Mouse (Mus musculus): ENCODE data around the gene Cdk19. TPM values are rescaled to one million over a fixed set of nuclear protein-coding genes. Genes with fewer than 3 reads are reported as not detected.
"Not testable (repeated sequence)": the region's sequence is repeated elsewhere in the genome, so short reads cannot be mapped to it uniquely, and the experiment has no call there.

Gene Cdk19
- polyA plus RNA-seq, 1 experiment from 2014 or later: 12.0 TPM

DNA sequence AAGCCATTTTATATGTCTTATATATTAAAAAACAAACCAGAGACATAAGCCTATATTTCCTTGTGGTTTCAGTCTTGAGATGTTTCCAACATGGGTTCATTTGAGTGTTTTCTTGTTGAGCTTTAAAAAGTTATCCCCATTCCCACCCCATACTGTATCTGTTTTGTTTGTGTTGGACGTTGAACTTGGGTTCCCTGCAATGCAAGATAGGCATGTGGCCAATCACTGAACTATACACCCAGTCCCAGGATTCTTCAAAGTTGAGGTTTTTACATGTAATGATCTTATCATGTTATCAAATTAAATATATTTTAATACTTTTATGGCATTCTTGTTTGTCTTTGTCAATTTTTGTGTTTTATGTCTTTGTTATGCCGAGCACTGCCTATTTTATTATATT, 60.0 kb downstream of the Cdk19 start:
- Histone ChIP-seq H3K36me3 (peaks cover 15% of the 10 kb centered on the region), H3K27ac (no peak overlapping the region), H3K4me3 (no peak overlapping the region), H3K4me1 (peaks cover 7% of the 10 kb centered on the region; the same call in 1 of the 2 replicates), H3K9me3 (no peaks in the 10 kb centered on the region), H3K9ac (no peak overlapping the region), H3K4me2 (no peak overlapping the region), H3K27me3 (no peaks in the 10 kb centered on the region)
- no peak for ATAC-seq (ENCODE audit: insufficient number of reproducible peaks, insufficient read depth, low FRiP score, low TSS enrichment, low read depth)
- WGBS: 77% methylated on average over 2 of the region's 2 CpGs

DNA sequence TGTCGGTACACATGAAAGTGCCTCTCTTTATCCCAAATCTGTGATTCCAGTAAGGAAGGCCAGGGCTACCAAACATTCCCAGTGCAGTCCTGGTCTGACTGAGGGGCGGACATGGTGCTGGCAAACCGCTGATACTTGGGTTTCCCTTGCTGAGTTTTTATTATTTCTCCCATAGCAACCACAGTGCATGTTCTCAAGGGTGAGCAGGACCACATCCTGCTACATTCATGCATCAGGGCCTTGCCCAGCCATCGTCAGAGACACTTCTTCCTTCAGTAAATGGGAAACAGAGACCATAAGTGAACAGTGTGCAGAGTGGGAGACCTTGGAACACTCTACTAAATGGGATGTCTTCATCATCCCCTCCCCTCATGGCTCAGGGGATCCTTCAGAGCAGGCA, 60.9 kb downstream of the Cdk19 start:
- no peaks in the 10 kb centered on the region for H3K9me3 ChIP-seq
- H3K4me3 ChIP-seq: no peak overlapping the region
- ATAC-seq (ENCODE audit: insufficient number of reproducible peaks, insufficient read depth, low FRiP score, low TSS enrichment, low read depth): no peak
- no peak overlapping the region for H3K9ac ChIP-seq
- H3K4me2 ChIP-seq: no peak overlapping the region
- 79% methylated on average over 4 of the region's 4 CpGs for WGBS
- H3K27ac ChIP-seq: no peak overlapping the region
- peaks cover 7% of the 10 kb centered on the region; the same call in 1 of the 2 replicates for H3K4me1 ChIP-seq
- no peaks in the 10 kb centered on the region for H3K27me3 ChIP-seq
- H3K36me3 ChIP-seq: peaks cover 15% of the 10 kb centered on the region

DNA sequence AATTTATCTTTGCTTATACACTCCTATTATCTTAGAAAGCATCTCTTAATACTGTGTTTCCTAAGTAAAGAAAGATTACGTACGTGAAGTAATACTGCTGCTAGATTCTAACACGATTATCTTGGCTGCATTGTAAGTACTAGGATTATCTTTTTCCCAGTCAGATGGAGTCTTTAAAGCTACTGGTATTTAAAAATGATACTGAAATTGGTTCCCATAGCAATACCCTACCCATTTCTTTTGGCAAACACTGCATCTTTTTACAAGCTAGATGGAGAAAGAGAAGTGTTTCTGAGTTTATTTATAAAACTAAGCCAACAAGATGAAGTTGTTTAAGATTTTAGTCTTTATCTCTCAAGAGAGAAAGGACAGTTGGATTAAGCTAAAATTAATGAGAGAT, 67.3 kb downstream of the Cdk19 start:
- WGBS: 78% methylated on average over 3 of the region's 3 CpGs
- H3K4me2 ChIP-seq: no peak overlapping the region
- H3K4me3 ChIP-seq: no peak overlapping the region
- H3K36me3 ChIP-seq: no peaks in the 10 kb centered on the region
- H3K27me3 ChIP-seq: no peaks in the 10 kb centered on the region
- H3K9ac ChIP-seq: no peak overlapping the region
- no peak for ATAC-seq (ENCODE audit: insufficient number of reproducible peaks, insufficient read depth, low FRiP score, low TSS enrichment, low read depth)
- no peaks in the 10 kb centered on the region for H3K9me3 ChIP-seq
- H3K4me1 ChIP-seq: no peaks in the 10 kb centered on the region
- no peak overlapping the region for H3K27ac ChIP-seq

DNA sequence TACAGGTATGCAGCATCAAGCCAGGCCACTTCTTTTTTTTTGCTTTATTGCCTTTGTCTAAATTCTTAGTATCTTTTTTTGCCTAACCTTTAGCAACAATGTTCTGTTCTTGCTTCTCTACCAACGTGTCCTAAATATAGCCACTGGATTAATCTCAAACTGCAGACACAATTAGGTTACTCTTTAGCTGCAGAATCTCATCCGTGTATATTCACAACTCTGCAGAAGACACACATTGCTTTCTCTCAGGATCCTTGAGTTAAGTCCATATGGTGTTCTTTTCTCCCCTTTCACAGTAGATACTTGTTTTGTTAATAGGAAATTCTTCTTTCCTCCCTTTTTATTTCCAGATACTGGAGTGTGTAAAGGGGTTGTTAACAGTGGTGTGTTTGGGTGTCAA, 70.0 kb downstream of the Cdk19 start:
- Histone ChIP-seq H3K4me3 (no peak overlapping the region), H3K27me3 (no peaks in the 10 kb centered on the region), H3K27ac (no peak overlapping the region), H3K4me2 (no peak overlapping the region), H3K36me3 (no peaks in the 10 kb centered on the region), H3K9me3 (no peaks in the 10 kb centered on the region), H3K4me1 (no peaks in the 10 kb centered on the region), H3K9ac (no peak overlapping the region)
- no peak for ATAC-seq (ENCODE audit: insufficient number of reproducible peaks, insufficient read depth, low FRiP score, low TSS enrichment, low read depth)
- 82% methylated on average over 2 of the region's 2 CpGs for WGBS

DNA sequence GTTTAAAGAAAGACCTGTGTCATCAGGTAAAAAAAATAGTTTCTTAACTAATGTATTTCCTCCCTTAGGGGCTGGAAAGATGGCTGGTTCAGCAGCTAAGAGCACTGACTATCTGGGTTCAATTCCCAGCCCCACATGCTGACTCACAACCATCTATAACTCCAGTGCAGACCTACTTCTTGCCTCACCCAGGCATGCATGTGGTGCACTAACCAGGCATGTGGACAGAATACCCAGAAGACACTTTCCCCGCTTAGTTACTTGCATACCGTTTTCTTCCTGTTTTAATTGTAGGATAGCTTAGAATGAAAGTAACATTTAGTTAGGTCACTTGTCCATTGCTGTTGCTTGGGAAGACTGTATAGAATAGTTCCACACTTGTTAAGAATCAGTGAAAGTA, 72.0 kb downstream of the Cdk19 start:
- H3K9ac ChIP-seq: no peak overlapping the region
- 96% methylated on average over 2 of the region's 2 CpGs for WGBS

GRCm38 (mm10) chr10:40416944-40417343, 77.6 kb downstream of the Cdk19 start:
- no peaks in the 10 kb centered on the region for H3K27me3 ChIP-seq
- H3K9ac ChIP-seq: no peak overlapping the region
- H3K4me2 ChIP-seq: no peak overlapping the region
- ATAC-seq (ENCODE audit: insufficient number of reproducible peaks, insufficient read depth, low FRiP score, low TSS enrichment, low read depth): no peak
- H3K4me1 ChIP-seq: peaks cover 11% of the 10 kb centered on the region
- H3K36me3 ChIP-seq: no peaks in the 10 kb centered on the region
- H3K9me3 ChIP-seq: no peaks in the 10 kb centered on the region
- no peak overlapping the region for H3K4me3 ChIP-seq
- 59% methylated on average over 7 of the region's 7 CpGs for WGBS
- no peak overlapping the region for H3K27ac ChIP-seq

More for the DNA sequence above, 72.0 kb downstream of the Cdk19 start:
- no peak overlapping the region for H3K4me3 ChIP-seq
- H3K27me3 ChIP-seq: no peaks in the 10 kb centered on the region
- no peaks in the 10 kb centered on the region for H3K36me3 ChIP-seq
- no peaks in the 10 kb centered on the region for H3K4me1 ChIP-seq
- H3K27ac ChIP-seq: no peak overlapping the region
- no peak overlapping the region for H3K4me2 ChIP-seq
- no peak for ATAC-seq (ENCODE audit: insufficient number of reproducible peaks, insufficient read depth, low FRiP score, low TSS enrichment, low read depth)
- H3K9me3 ChIP-seq: no peaks in the 10 kb centered on the region

GRCm38 (mm10) chr10:40419841-40420240, 80.5 kb downstream of the Cdk19 start:
- H3K4me3 ChIP-seq: no peak overlapping the region
- no peaks in the 10 kb centered on the region for H3K9me3 ChIP-seq
- no peak for ATAC-seq (ENCODE audit: insufficient number of reproducible peaks, insufficient read depth, low FRiP score, low TSS enrichment, low read depth)
- no peaks in the 10 kb centered on the region for H3K36me3 ChIP-seq
- peaks cover 11% of the 10 kb centered on the region for H3K4me1 ChIP-seq
- no peak overlapping the region for H3K4me2 ChIP-seq
- H3K27ac ChIP-seq: no peak overlapping the region
- H3K27me3 ChIP-seq: no peaks in the 10 kb centered on the region
- no peak overlapping the region for H3K9ac ChIP-seq
- WGBS: 77% methylated on average over 4 of the region's 4 CpGs

- Histone ChIP-seq H3K27me3 (no peaks in the 10 kb centered on the region), H3K9ac (no peak overlapping the region), H3K36me3 (no peaks in the 10 kb centered on the region), H3K4me2 (no peak overlapping the region), H3K9me3 (no peaks in the 10 kb centered on the region), H3K4me1 (peaks cover 17% of the 10 kb centered on the region), H3K27ac (no peak overlapping the region), H3K4me3 (no peak overlapping the region)
- no peak for ATAC-seq (ENCODE audit: insufficient number of reproducible peaks, insufficient read depth, low FRiP score, low TSS enrichment, low read depth)
- WGBS: 82% methylated on average over 2 of the region's 2 CpGs
Observed at GRCm38 (mm10) chr10:40420703-40421102, 81.3 kb downstream of the Cdk19 start.

DNA sequence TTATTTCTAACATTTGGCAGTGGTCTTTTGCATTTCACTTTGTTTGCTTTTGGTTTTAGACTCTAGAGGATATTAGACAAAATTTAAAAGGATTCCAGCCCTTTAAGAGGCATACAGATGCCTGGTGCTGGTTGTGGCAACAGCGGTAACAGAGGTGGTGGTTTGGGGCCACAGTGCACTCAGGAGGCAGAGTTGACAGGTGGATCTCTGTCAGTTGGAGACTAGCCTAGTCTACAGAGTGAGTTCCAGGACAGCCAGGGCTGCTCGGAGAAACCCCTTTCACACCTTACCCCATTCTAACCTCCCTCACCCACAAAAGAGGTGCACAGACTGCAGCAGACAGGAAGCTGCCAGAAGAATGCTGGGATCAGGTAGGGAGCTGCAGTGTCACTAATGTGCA, 82.4 kb downstream of the Cdk19 start:
- no peak for ATAC-seq (ENCODE audit: insufficient number of reproducible peaks, insufficient read depth, low FRiP score, low TSS enrichment, low read depth)
- no peak overlapping the region for H3K4me2 ChIP-seq

DNA sequence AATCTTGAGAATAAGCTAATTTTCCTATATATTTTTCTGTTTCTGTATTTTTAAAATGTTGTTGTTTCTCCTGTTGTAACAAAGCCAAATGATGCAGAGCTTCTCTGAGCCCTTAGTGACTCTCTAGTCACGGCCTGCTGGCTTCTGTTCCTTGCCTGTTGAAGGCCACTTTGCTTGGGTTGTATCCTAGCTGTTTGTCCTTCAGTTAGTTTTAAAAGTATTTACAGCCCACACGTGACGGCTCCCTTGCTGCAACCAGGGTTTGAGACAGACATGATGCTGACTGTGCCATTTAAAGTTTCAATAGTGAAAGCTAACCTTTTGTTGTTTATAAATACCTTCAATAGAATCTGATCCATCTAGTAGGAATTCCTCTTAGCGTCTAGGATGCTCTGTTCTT, 83.3 kb downstream of the Cdk19 start:
- Histone ChIP-seq H3K27ac (no peak overlapping the region), H3K4me1 (peaks cover 12% of the 10 kb centered on the region), H3K9me3 (no peaks in the 10 kb centered on the region), H3K9ac (no peak overlapping the region), H3K36me3 (no peaks in the 10 kb centered on the region), H3K4me3 (no peak overlapping the region), H3K4me2 (no peak overlapping the region), H3K27me3 (no peaks in the 10 kb centered on the region)
- 58% methylated on average over 4 of the region's 4 CpGs for WGBS
- ATAC-seq (ENCODE audit: insufficient number of reproducible peaks, insufficient read depth, low FRiP score, low TSS enrichment, low read depth): no peak

More for the DNA sequence above, 82.4 kb downstream of the Cdk19 start:
- no peaks in the 10 kb centered on the region for H3K27me3 ChIP-seq
- H3K9ac ChIP-seq: no peak overlapping the region
- no peak overlapping the region for H3K4me3 ChIP-seq
- no peak overlapping the region for H3K27ac ChIP-seq
- no peaks in the 10 kb centered on the region for H3K9me3 ChIP-seq
- no peaks in the 10 kb centered on the region for H3K36me3 ChIP-seq
- WGBS: 79% methylated on average over 2 of the region's 2 CpGs
- peaks cover 19% of the 10 kb centered on the region for H3K4me1 ChIP-seq

DNA sequence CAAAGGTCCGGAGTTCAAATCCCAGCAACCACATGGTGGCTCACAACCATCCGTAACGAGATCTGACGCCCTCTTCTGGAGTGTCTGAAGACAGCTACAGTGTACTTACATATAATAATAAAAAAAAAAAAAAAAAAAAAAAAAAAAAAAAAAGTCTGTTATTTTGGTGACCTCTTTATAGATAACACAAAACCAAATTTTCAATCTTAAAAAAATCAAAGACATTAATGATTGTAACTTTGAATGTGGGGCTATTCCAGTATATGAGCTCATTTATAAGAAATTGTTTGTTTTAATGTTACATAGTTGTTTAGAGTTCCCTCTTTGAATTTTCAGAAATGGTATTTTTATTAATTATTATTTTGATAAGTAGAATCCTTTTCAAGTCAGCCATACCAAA, 85.1 kb downstream of the Cdk19 start:
- H3K36me3 ChIP-seq; H3K9me3 ChIP-seq; H3K27me3 ChIP-seq; H3K4me3 ChIP-seq; ATAC-seq (ENCODE audit: insufficient number of reproducible peaks, insufficient read depth, low FRiP score, low TSS enrichment, low read depth); H3K9ac ChIP-seq; H3K4me2 ChIP-seq; H3K27ac ChIP-seq: not testable (repeated sequence)
- H3K4me1 ChIP-seq: peaks cover 10% of the 10 kb centered on the region
- 89% methylated on average over 3 of the region's 4 CpGs for WGBS

GRCm38 (mm10) chr10:40425243-40426095, 86.1 kb downstream of the Cdk19 start:
- Histone ChIP-seq H3K9ac (peak overlapping the region; percentile 32; the same call in 1 of the 2 replicates), H3K36me3 (no peaks in the 10 kb centered on the region), H3K27ac (0 out of 2 replicates have a peak overlapping the region, but pooled peaks have one; percentile 28), H3K9me3 (no peaks in the 10 kb centered on the region), H3K4me2 (peak overlapping the region; percentile 52), H3K4me1 (peaks cover 10% of the 10 kb centered on the region), H3K27me3 (no peaks in the 10 kb centered on the region), H3K4me3 (peak overlapping the region; percentile 11; the same call in 1 of the 2 replicates)
- 32% methylated on average over 18 of the region's 18 CpGs for WGBS
- no peak for ATAC-seq (ENCODE audit: insufficient number of reproducible peaks, insufficient read depth, low FRiP score, low TSS enrichment, low read depth)

Data from embryonic facial prominence, embryonic 13.5 days (tissue).